Mouse (Mus musculus) stomach, embryonic 16.5 days (tissue): ENCODE results near the gene Map3k5. TPM values are rescaled to one million over a fixed set of nuclear protein-coding genes. Genes with fewer than 3 reads are reported as not detected.

ENCODE experiments used
- ATAC-seq: fragments of 200-750 bp; cut with Nextera tagmentation; 2 replicates; pipeline ENCODE4 v1.8.0; 2017; ENCODE audit warnings: moderate number of reproducible peaks, moderate TSS enrichment; ENCODE audit not compliant: insufficient read depth, low FRiP score
- H3K27ac ChIP-seq: fragments of 300-500 bp; sonication (generic); 2 replicates; pipeline ENCODE4 v1.5.1; 2014; ENCODE audit warnings: low read length
- H3K27me3 ChIP-seq: fragments of 300-500 bp; sonication (generic); 2 replicates; pipeline ENCODE4 v1.6.1; 2014; ENCODE audit warnings: low read length, control low read depth, mixed read lengths; ENCODE audit not compliant: control insufficient read depth, insufficient read depth
- H3K36me3 ChIP-seq: fragments of 300-500 bp; sonication (generic); 2 replicates; pipeline ENCODE4 v1.6.1; 2014; ENCODE audit warnings: low read length; ENCODE audit not compliant: control insufficient read depth, insufficient read depth
- H3K4me1 ChIP-seq: fragments of 300-500 bp; sonication (generic); 2 replicates; pipeline ENCODE4 v1.6.1; 2014; ENCODE audit warnings: low read length, control low read depth, mixed read lengths; ENCODE audit not compliant: control insufficient read depth, insufficient read depth
- H3K4me2 ChIP-seq: fragments of 300-500 bp; sonication (generic); 2 replicates; pipeline ENCODE4 v1.6.1; 2014; ENCODE audit warnings: low read depth, low read length, mixed read lengths
- H3K4me3 ChIP-seq: fragments of 300-500 bp; sonication (generic); replicated peaks from 2 replicates; pipeline ENCODE4 v1.5.1; 2014; ENCODE audit warnings: mild to moderate bottlenecking, low read length
- H3K9ac ChIP-seq: fragments of 300-500 bp; sonication (generic); 2 replicates; pipeline ENCODE4 v1.6.1; 2014; ENCODE audit warnings: low read length
- H3K9me3 ChIP-seq: fragments of 300-500 bp; sonication (generic); replicated peaks from 2 replicates; pipeline ENCODE4 v1.6.1; 2016; ENCODE audit warnings: low read length, control low read depth; ENCODE audit not compliant: control insufficient read depth
- WGBS: fragments of 180-500 bp; shearing (Covaris S2); extraction: QIAGEN DNeasy Blood & Tissue Kit; methylation state at CpG from one replicate; pipeline ENCODE4 v1.1.7; 2014; 5-methylcytosine and 5-hydroxymethylcytosine counted together
- polyA plus RNA-seq: library from polyadenylated mRNA; unstranded; fragments of >200 nt; fragmentation: Nextera tagmentation; extraction: Ambion mirVana; gene quantifications from 2 replicates; pipeline ENCODE4 v1.2.1, GENCODE M21; 2015

The Map3k5 gene
- polyA plus RNA-seq, 1 experiment from 2014 or later = 2.7 TPM

DNA sequence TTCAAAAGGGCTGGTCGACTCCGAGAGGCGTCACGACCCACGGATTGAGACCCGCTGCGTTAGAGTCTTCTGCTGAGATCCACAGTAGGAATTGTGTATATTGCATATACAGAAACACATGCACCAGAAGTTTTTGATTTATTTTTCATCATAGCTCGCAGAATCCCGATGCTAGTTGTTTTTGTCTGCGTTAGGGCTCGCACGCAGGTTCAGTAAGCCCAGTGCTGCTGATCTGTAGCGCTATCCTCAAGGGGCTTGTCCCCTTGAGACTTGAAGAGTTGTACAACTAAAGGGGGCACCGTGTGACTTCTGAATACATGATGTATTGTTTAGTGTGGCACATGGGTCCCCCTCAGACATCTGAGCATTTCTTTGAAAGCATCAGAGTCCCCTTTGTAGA lies 172.8 kb downstream of the Map3k5 start:
- Histone ChIP-seq H3K27me3 (no peaks in the 10 kb centered on the region), H3K9ac (no peak overlapping the region), H3K4me3 (no peak overlapping the region), H3K27ac (no peak overlapping the region), H3K36me3 (no peaks in the 10 kb centered on the region), H3K4me2 (no peak overlapping the region), H3K9me3 (no peaks in the 10 kb centered on the region), H3K4me1 (peaks cover 8% of the 10 kb centered on the region; the same call in 1 of the 2 replicates)
- ATAC-seq = no peak
- 87% methylated on average over 14 of the region's 14 CpGs for WGBS

DNA sequence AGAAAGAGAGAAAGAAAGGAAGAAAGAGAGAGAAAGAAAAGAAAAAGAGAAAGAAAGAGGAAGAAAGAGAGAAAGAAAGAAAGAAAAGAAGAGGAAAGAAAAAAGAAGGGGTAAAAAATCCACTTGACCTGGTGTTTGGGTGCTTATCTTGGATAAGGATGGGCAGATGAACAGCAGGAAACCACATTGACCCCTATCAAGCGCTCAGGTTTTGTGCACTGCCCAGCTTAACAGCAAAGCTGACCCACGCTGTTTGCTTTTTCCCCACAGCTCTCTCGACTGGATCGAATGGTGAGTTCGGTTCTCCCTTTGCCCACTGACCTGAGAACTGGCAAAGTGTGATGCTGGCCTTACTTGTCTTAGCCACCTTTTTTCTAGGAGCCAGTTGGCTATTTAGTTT lies 177.2 kb downstream of the Map3k5 start:
- H3K36me3 ChIP-seq = no peaks in the 10 kb centered on the region
- no peak for ATAC-seq
- no peak overlapping the region for H3K4me3 ChIP-seq
- WGBS = 83% methylated on average over 5 of the region's 5 CpGs
- no peaks in the 10 kb centered on the region for H3K27me3 ChIP-seq
- H3K9me3 ChIP-seq = no peaks in the 10 kb centered on the region
- no peaks in the 10 kb centered on the region for H3K4me1 ChIP-seq
- H3K9ac ChIP-seq = no peak overlapping the region
- H3K27ac ChIP-seq = no peak overlapping the region
- no peak overlapping the region for H3K4me2 ChIP-seq

DNA sequence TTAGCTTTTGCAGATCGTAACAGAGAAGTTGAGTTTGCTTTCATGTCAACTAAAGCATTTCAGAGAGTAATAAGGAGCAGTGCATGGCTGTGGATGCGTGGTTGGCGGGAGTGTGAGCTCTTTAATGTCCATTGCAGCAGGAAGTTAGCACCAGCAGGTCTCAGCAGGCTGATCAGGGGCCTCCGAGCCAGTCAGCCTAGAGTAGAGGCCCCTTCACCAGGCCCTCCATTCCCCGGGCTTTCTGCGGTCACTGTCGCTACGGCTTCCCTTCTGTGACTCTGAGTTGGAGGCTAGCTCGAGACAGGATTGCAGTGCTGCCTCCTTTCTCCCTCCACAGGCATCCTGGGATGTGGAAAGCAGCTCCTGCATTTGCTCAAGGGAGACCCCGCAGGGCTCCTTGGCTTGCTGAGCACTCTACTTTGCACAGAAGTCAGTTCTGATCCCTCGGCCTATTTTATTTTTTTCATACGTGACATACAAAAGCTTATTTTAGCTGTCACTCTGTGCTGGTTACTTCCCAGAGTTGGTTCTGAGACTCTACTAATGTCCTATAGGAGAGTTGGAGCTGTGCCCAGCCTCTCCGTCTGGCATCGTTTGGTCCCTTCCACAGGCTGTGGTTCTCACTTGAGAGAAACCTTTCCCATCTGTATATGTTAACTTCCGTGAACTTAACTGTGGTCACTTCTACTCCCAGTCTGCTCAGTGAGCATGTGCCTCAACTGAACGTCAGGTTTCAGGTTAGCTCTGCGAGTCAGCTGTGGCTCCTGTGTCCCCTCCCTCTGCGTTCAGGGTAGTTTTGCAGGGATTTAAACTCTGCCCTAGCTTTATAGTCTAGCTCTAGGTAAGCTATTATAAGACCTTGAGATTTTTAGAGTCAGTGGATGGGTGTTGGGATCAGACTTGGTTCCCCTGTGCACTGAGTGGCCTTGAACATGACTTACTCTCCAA lies 178.0 kb downstream of the Map3k5 start:
- ATAC-seq = no peak
- no peaks in the 10 kb centered on the region for H3K4me1 ChIP-seq
- H3K27ac ChIP-seq = no peak overlapping the region
- no peaks in the 10 kb centered on the region for H3K36me3 ChIP-seq
- no peak overlapping the region for H3K4me3 ChIP-seq
- H3K4me2 ChIP-seq = no peak overlapping the region
- WGBS = 72% methylated on average over 18 of the region's 18 CpGs
- H3K9me3 ChIP-seq = no peaks in the 10 kb centered on the region
- no peaks in the 10 kb centered on the region for H3K27me3 ChIP-seq
- no peak overlapping the region for H3K9ac ChIP-seq

DNA sequence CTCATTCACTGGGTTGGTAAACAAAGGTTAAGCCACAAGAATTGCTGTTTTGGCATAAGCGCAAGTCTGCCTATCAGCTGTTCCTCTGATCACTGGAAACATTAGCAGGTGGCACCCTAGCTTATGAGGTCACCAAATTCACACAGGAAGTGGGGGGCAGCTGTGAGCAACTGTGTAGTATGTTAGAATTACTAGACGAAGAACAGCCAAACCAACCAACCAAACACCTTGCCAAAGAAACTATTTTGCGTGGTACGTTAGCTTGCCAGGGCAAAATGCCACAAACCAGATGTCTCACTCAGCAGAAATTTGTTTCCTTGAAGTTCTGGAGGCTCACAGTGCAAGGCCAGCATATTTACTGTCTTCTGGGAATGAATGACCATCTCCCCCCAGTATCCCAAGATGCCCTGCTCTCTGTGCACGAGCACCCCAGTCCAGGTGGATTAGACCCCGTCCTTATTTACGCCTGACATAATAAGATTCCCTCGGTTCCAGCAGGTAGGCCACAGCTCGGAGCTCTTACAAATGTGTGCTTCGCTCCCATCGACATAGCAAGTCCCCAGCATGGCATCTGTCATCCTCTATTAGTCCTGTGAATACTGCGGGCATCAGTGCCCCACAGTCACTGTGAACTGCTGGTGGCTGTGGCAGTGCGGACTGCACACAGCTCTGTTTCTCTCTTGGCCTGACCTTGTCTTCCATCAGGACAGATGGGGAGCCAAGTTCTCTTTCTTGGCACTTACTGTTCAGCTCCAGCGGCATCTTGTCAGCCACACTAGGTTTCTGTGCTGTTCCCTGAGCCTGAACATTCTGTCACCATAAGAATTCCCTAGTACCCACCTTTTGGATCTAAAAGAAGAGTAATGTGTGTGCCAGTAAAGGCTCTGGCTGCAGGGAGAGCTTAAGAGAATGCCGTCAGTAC lies 185.5 kb downstream of the Map3k5 start:
- H3K4me2 ChIP-seq = no peak overlapping the region
- H3K4me1 ChIP-seq = no peaks in the 10 kb centered on the region
- no peak for ATAC-seq
- no peak overlapping the region for H3K27ac ChIP-seq
- H3K9ac ChIP-seq = no peak overlapping the region
- H3K9me3 ChIP-seq = no peaks in the 10 kb centered on the region
- no peaks in the 10 kb centered on the region for H3K27me3 ChIP-seq
- H3K4me3 ChIP-seq = no peak overlapping the region
- WGBS = 89% methylated on average over 15 of the region's 15 CpGs
- H3K36me3 ChIP-seq = 0 out of 2 replicates have a peak, but pooled peaks cover 2% of the 10 kb centered on the region

DNA sequence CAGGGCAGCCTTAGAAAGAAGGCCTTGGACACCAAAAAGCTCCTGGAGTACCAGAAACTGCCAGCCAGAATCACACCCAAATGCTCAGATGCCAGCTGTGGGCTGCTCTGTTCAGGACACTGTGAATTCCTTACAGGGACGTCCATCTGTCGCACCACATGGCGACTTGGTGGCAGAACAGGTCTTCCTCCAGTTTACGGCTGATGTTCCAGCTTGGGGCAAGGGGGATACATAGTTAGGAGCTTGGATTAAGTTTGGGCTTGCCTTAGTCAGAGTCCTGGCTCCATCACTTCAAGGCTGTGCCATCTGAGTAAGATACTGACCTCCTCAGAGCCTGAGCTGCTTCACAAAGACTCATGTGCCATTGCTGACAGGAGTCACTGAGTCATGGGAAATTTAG lies 187.7 kb downstream of the Map3k5 start:
- Histone ChIP-seq H3K4me3 (no peak overlapping the region), H3K9me3 (no peaks in the 10 kb centered on the region), H3K27ac (no peak overlapping the region), H3K27me3 (no peaks in the 10 kb centered on the region), H3K36me3 (0 out of 2 replicates have a peak, but pooled peaks cover 2% of the 10 kb centered on the region), H3K9ac (no peak overlapping the region), H3K4me1 (no peaks in the 10 kb centered on the region), H3K4me2 (no peak overlapping the region)
- 86% methylated on average over 4 of the region's 4 CpGs for WGBS
- ATAC-seq = no peak

DNA sequence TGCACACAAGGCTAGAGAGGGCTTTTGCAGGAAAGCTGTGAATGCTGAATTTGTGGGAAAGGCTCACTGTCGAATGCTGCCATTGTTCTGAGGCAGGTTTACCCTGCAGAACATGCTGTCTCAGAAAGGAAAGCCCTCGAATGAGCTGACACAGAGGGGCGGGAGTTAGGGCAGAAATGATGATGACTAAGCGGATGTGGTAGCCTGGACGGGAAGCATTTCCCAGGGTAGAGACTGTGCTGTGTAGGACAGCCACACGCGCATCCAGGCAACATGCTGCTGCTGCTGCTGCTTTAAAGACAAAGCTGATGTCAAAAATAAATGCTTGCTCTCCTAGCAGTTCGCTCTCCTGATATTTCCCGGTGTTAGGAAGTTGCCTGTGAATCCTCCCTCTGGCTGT lies 189.1 kb downstream of the Map3k5 start:
- Histone ChIP-seq H3K36me3 (no peaks in the 10 kb centered on the region), H3K4me3 (no peak overlapping the region), H3K4me2 (no peak overlapping the region), H3K27ac (no peak overlapping the region), H3K9me3 (no peaks in the 10 kb centered on the region), H3K27me3 (no peaks in the 10 kb centered on the region), H3K4me1 (no peaks in the 10 kb centered on the region), H3K9ac (no peak overlapping the region)
- 48% methylated on average over 9 of the region's 9 CpGs for WGBS
- ATAC-seq = peak; percentile 9; the same call in 1 of the 2 replicates

DNA sequence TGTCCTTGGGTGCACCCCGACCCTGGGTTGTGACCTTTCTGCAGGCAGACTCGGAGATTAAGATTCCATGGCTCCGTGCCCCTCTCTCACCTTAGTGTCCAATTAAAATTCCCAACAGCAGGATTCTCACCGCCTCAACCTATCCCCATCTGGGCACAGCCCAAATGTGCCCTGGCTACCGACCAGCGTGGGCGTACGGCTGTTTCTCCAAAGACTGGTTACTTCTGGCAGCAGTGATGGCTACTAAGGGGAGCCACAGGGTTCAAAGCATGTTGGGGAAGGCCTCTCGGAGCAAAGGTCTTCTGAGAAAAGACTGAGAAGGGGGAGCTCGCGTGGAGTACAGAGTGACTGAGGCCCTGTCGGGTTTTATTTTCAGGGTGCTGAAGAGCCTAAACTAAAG lies 190.3 kb downstream of the Map3k5 start:
- Histone ChIP-seq H3K9ac (no peak overlapping the region), H3K4me2 (no peak overlapping the region), H3K27me3 (no peaks in the 10 kb centered on the region), H3K4me1 (no peaks in the 10 kb centered on the region), H3K4me3 (no peak overlapping the region), H3K9me3 (no peaks in the 10 kb centered on the region), H3K27ac (no peak overlapping the region), H3K36me3 (no peaks in the 10 kb centered on the region)
- 85% methylated on average over 12 of the region's 12 CpGs for WGBS
- ATAC-seq = no peak

DNA sequence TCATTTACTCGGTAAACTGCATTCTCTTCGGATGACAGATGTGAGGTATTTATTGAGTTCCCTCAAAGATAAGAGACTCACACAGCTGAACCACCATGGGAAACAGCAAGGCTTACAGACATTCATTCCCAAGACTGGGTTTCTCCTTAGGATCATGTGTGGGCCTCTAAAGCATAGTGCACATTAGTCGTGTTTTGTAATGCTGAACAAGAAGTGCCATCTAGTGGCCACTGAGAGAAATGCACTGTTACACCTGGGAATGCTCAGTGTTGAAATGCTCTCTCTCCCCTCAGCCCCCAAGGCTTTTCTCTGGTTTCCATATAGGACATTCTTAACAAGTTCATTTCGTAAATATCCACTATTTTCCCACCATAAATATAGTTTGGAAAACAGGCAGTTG lies 191.0 kb downstream of the Map3k5 start:
- Histone ChIP-seq H3K27me3 (no peaks in the 10 kb centered on the region), H3K36me3 (no peaks in the 10 kb centered on the region), H3K27ac (no peak overlapping the region), H3K9ac (no peak overlapping the region), H3K9me3 (no peaks in the 10 kb centered on the region), H3K4me3 (no peak overlapping the region), H3K4me2 (no peak overlapping the region), H3K4me1 (no peaks in the 10 kb centered on the region)
- 38% methylated on average over 4 of the region's 4 CpGs for WGBS
- peak; percentile 67; the same call in 1 of the 2 replicates for ATAC-seq
